Comparison of ENCODE assay signal across 10 mouse cellular contexts in the genomic region with DNA sequence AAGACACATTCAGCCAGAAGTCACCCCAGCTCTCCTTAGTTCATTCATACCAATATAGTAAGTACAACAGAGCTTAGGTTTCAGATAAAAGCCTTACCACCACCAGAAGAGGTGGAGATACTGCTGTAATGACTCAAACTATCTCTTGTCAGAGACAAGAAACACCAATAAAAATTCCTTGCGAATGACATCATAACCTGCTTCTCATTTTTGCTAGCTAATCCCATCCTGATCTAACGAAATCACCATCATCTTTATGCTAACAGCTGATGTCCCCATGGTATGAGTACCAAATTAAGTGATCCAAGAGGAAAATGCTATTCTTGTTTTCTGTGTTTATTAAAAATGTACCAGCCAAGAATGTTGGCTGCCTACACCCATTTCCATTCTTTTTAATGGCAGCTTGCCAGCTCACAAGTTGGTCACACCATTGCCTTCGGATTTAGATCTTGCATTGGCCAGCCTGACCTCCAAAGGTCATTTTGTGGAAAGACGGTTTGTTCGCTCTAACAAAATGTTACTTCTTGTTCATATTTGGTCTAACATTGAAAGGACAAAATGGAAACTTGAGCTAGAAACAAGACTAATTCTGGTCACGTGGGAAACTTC. TPM values are rescaled to one million over a fixed set of nuclear protein-coding genes. Genes with fewer than 3 reads are reported as not detected.
DNase-seq lines count a peak whose midpoint lies in the region; ATAC-seq lines count a peak whose summit lies in the region.
"Had no signal": no experiment of that assay in that cellular context is flagged by ENCODE, and none has a peak within 500 bp of the region (broad histone marks: within the 10 kb centered on the region; RNA-seq: fewer than 3 reads in every experiment).

No protein-coding gene starts in this region.

- WGBS in forebrain, embryonic 15.5 days = 71% methylated on average over 6 of the region's 6 CpGs
- WGBS in forebrain, embryonic 10.5 days = 88% methylated on average over 6 of the region's 6 CpGs
- WGBS in kidney, embryonic 16.5 days = 78% methylated on average over 6 of the region's 6 CpGs

- H3K27ac ChIP-seq in forebrain, embryonic 15.5 days (replicated peaks) = peak overlapping the region; percentile 99; the same call in 1 of the 2 replicates
- no peak overlapping the region for H3K27ac ChIP-seq in forebrain, embryonic 10.5 days
- no peak overlapping the region for H3K27ac ChIP-seq in kidney, embryonic 16.5 days (ENCODE audit: low read length)
- H3K27ac ChIP-seq: macrophage had no signal

- H3K4me3 ChIP-seq in forebrain, embryonic 15.5 days = no peak overlapping the region
- no peak overlapping the region for H3K4me3 ChIP-seq in forebrain, embryonic 10.5 days
- H3K4me3 ChIP-seq in kidney, embryonic 16.5 days (ENCODE audit: low read length) = no peak overlapping the region

- DNase-seq in forebrain, embryonic 10.5 days (ENCODE audit: extremely low spot score, low spot score) = no peak
- peak; percentile 15 for DNase-seq in kidney, adult 18-20 months
- peak; percentile 49 for DNase-seq in NIH3T3 (ENCODE audit: low read depth)
- peak; percentile 34 for DNase-seq in lung, postnatal 10 days
- DNase-seq in right cerebral cortex, postnatal 14 days = no peak
- DNase-seq in adrenal gland, adult 2 months = no peak

- H3K36me3 ChIP-seq in forebrain, embryonic 15.5 days = no peaks in the 10 kb centered on the region
- H3K36me3 ChIP-seq in forebrain, embryonic 10.5 days (replicated peaks) = 0 out of 2 replicates have a peak, but pooled peaks cover 5% of the 10 kb centered on the region
- no peaks in the 10 kb centered on the region for H3K36me3 ChIP-seq in kidney, embryonic 16.5 days (ENCODE audit: insufficient read depth, low read length)
- H3K36me3 ChIP-seq: limb, embryonic 12.5 days had no signal

- H3K4me2 ChIP-seq in forebrain, embryonic 15.5 days (replicated peaks) = no peak overlapping the region
- H3K4me2 ChIP-seq in kidney, embryonic 16.5 days (replicated peaks; ENCODE audit: low read depth, low read length) = no peak overlapping the region

- H3K9me3 ChIP-seq in forebrain, embryonic 15.5 days = no peaks in the 10 kb centered on the region
- no peaks in the 10 kb centered on the region for H3K9me3 ChIP-seq in forebrain, embryonic 10.5 days
- H3K9me3 ChIP-seq in kidney, embryonic 16.5 days (ENCODE audit: low read length) = no peaks in the 10 kb centered on the region
- H3K9me3 ChIP-seq: limb, embryonic 12.5 days had no signal

- no peaks in the 10 kb centered on the region for H3K27me3 ChIP-seq in forebrain, embryonic 15.5 days
- 0 out of 2 replicates have a peak, but pooled peaks cover 10% of the 10 kb centered on the region for H3K27me3 ChIP-seq in forebrain, embryonic 10.5 days (ENCODE audit: poor library complexity, severe bottlenecking)
- H3K27me3 ChIP-seq in kidney, embryonic 16.5 days (ENCODE audit: insufficient read depth, low read length) = no peaks in the 10 kb centered on the region
- H3K27me3 ChIP-seq: limb, embryonic 12.5 days had no signal

- H3K4me1 ChIP-seq in forebrain, embryonic 15.5 days = peaks cover 25% of the 10 kb centered on the region
- H3K4me1 ChIP-seq in forebrain, embryonic 10.5 days = peaks cover 40% of the 10 kb centered on the region
- H3K4me1 ChIP-seq in kidney, embryonic 16.5 days (ENCODE audit: insufficient read depth, low read length) = no peaks in the 10 kb centered on the region; the same call in 1 of the 2 replicates

- H3K9ac ChIP-seq in forebrain, embryonic 15.5 days (replicated peaks) = no peak overlapping the region
- no peak overlapping the region for H3K9ac ChIP-seq in kidney, embryonic 16.5 days (replicated peaks; ENCODE audit: low read length)

- no peak for ATAC-seq in forebrain, embryonic 15.5 days (replicated peaks)
- no peak for ATAC-seq in kidney, embryonic 16.5 days (ENCODE audit: low FRiP score, low TSS enrichment)

RNA-seq across cellular contexts. Expression of gene Enah, which starts 2.0 kb away (rescaled TPM):
- 34.4 and 36.0 TPM in 2 replicates for polyA plus RNA-seq in forebrain, embryonic 15.5 days (2015; fragmentation: Nextera tagmentation; extraction: Ambion mirVana)
- polyA plus RNA-seq in forebrain, embryonic 10.5 days (2016; fragmentation: Nextera tagmentation; extraction: Ambion mirVana) = 24.6 and 27.7 TPM in 2 replicates
- polyA plus RNA-seq in kidney, embryonic 16.5 days (2015; fragmentation: Nextera tagmentation; extraction: Ambion mirVana) = 10.8 and 14.8 TPM in 2 replicates
- 10 to 100 TPM; 64.5 to 69.0 TPM for total RNA-seq in adrenal gland, adult 2 months (2021)
- 17.3 and 21.9 TPM in 2 replicates for polyA plus RNA-seq in adrenal gland, adult 2 months (2012; rRNA removed)

Comparison
In these comparisons a context has a peak if more than half of its experiments do, and no peak if none do; other contexts are left out.
1. DNase-seq: peak in kidney, adult 18-20 months (single experiment), NIH3T3 (single experiment) and lung, postnatal 10 days (single experiment); none in forebrain, embryonic 10.5 days (single experiment), right cerebral cortex, postnatal 14 days (single experiment) and adrenal gland, adult 2 months (single experiment).